Mouse (Mus musculus): ENCODE measurements around the gene Tprn.

DNA sequence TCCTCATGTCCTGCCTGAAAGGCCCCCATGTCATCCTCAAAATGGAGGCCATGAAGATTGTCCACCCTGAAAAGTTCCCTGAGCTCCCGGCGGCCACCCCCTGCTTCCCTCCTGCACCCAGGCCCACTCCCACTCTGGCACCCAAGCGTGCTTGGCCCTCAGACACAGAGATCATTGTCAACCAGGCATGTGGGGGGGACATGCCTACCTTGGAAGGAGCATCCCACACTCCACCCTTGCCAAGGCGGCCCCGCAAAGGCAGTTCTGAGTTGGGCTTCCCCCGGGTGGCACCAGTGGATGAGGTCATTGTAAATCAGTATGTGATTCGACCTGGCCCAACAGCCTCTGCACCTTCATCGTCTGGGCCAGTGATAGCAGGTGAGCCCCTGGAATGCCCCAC, 19.1 kb upstream of the Tprn start:
- TF ChIP-seq POLR2A (IDR thresholded peaks at IDR 0.05; ENCODE audit: insufficient read depth, low read length) (no peak), CTCF (IDR thresholded peaks at IDR 0.05; ENCODE audit: low read depth, low read length) (no peak), EP300 (IDR thresholded peaks at IDR 0.05; ENCODE audit: insufficient read depth, low read depth, low read length) (no peak)

All from ES-Bruce4 (cell line).